Mouse (Mus musculus) gastrocnemius, postnatal 14 days (tissue): ENCODE data around the gene Tmsb4x. TPM values are rescaled to one million over a fixed set of nuclear protein-coding genes. Genes with fewer than 3 reads are reported as not detected.
A peak's percentile ranks its signal among the peaks of the same experiment; 100 is the strongest.

Experiments used
- DNase-seq: peaks from one replicate; pipeline ENCODE4 v3.0.0; 2021; ENCODE audit warnings: mixed read lengths
- intact Hi-C: fragments of 180-260 bp; cut with DNase I; formaldehyde crosslinking; loops from one replicate; pipeline ENCODE4 v1.15.1; 2025; ENCODE audit warnings: low total_unique reads
- total RNA-seq, 2 experiments: library from RNA; stranded (reverse); gene quantifications; 2 replicates each; pipeline ENCODE4 v1.2.3; 2021

The Tmsb4x gene
- total RNA-seq, 2 experiments from 2014 or later = 342 to 412 TPM

DNA sequence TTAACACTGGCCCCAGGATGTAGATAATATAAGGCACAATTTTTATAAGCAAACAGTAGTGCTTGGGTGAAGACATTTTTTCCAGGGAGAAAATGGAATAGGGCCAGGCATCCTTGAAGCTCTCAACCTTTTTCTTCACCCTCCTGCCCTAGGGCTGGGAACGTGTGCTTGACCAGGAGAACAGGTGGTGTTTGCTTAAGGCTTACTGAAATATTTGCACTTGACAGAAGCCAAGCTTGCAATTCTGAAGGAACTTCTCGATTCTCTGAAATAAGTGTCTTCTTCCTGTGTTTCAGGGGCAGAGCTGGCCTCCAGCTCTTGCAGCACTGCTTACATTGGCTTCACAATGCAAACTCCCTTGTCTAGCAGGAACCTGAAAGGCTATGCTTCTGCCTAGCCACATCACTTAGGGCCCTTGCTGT lies 13.9 kb downstream of the Tmsb4x start:
- intact Hi-C loops = no loop called here
- no peak for DNase-seq

GRCm38 (mm10) chrX:167186306-167186705 lies 22.8 kb downstream of the Tmsb4x start:
- intact Hi-C loops = no loop called here
- no peak for DNase-seq

DNA sequence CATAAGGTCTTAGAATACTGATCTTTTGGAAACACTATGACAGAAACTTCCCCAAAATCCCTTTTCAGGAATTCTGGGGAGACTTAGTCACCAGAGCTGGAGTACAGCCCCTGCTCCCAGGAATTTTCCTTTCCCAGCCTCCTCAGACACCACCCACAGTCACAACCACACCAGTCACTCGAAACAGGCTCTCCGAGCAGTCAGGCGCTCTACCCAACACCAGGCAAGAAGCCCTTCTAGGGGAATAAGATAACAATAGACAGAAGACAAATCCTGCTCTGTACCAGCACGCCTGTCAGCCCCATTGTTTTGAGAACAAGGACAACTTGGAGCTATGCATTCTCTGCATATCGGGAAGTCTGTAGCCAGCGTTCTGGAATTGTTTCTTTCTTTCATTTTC lies 25.6 kb downstream of the Tmsb4x start:
- DNase-seq = no peak
- intact Hi-C loops = no loop called here

- no peak for DNase-seq
- intact Hi-C loops = no loop called here
These were observed 26.7 kb downstream of the Tmsb4x start for GRCm38 (mm10) chrX:167182411-167182810.

- no peak for DNase-seq
- intact Hi-C loops = no loop called here
These were observed 29.0 kb downstream of the Tmsb4x start for GRCm38 (mm10) chrX:167179961-167180642.

GRCm38 (mm10) chrX:167179549-167179948 lies 29.6 kb downstream of the Tmsb4x start:
- intact Hi-C loops = no loop called here
- no peak for DNase-seq

GRCm38 (mm10) chrX:167175319-167175718 lies 33.8 kb downstream of the Tmsb4x start:
- DNase-seq = peak; percentile 39
- intact Hi-C loops = no loop called here

GRCm38 (mm10) chrX:167174311-167174710 lies 34.8 kb downstream of the Tmsb4x start:
- intact Hi-C loops = no loop called here
- DNase-seq = no peak

DNA sequence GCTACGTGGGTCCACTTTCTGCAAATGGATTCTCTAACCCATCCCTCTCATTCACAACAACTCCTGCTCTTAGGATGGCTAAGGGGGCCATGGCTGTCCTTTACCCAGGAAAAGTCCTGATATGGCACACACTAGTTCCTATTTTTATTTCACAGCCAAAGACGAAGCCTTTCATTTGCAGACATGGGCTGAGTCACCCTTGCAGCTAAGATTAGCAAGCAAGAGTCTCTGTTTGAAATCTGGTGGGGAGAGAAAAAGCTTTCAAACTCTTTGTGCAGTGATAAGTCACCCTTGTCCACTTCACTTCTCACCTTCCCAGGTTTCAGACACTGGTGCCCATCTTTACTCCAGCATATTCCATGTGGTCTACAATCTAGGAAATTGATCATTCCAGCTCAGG lies 36.9 kb downstream of the Tmsb4x start:
- intact Hi-C loops = no loop called here
- DNase-seq = no peak

- intact Hi-C loops = no loop called here
These were observed 37.8 kb downstream of the Tmsb4x start for GRCm38 (mm10) chrX:167171281-167171680.

GRCm38 (mm10) chrX:167167282-167167681 lies 41.8 kb downstream of the Tmsb4x start:
- intact Hi-C loops = no loop called here
- DNase-seq = no peak

More at GRCm38 (mm10) chrX:167171281-167171680, 37.8 kb downstream of the Tmsb4x start:
- DNase-seq = no peak

GRCm38 (mm10) chrX:167166051-167166450 lies 43.1 kb downstream of the Tmsb4x start:
- intact Hi-C loops = no loop called here
- no peak for DNase-seq

DNA sequence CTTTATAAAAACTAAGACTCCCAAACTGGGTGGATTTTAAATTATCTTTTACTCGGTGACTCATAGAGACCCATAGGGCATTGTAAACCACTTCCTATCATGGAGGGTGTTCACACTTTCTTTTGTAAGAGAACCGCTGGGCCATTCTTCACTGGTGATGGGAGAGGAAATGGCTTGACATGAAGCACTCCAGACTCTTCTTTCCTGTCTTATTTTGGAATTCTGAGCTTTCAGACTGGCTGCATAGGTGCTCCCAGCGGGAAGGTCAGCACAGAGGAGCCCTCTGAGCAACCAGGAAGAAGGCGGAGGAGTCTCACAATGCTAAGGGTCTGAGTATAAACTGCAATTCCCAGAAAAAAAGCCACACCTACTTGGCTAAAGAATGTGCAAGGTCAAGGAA lies 51.4 kb downstream of the Tmsb4x start:
- DNase-seq = no peak
- intact Hi-C loops = no loop called here

Other genes with a start within 250 kb of the Tmsb4x start
- under 1 TPM; 0.45 to 0.95 TPM for gene Tlr8, start 55.0 kb upstream of the Tmsb4x start, total RNA-seq
- gene Tlr7, start 121.2 kb upstream of the Tmsb4x start, total RNA-seq = 1 to 10 TPM in 1 of 2 experiments, under 1 TPM in 1; 0.86 to 1.9 TPM
- gene Prps2, start 173.4 kb upstream of the Tmsb4x start, total RNA-seq = 1 to 10 TPM; 2.3 to 3.5 TPM